Mouse (Mus musculus): Measurements from ENCODE around the gene Trex1.

The Trex1 gene

DNA sequence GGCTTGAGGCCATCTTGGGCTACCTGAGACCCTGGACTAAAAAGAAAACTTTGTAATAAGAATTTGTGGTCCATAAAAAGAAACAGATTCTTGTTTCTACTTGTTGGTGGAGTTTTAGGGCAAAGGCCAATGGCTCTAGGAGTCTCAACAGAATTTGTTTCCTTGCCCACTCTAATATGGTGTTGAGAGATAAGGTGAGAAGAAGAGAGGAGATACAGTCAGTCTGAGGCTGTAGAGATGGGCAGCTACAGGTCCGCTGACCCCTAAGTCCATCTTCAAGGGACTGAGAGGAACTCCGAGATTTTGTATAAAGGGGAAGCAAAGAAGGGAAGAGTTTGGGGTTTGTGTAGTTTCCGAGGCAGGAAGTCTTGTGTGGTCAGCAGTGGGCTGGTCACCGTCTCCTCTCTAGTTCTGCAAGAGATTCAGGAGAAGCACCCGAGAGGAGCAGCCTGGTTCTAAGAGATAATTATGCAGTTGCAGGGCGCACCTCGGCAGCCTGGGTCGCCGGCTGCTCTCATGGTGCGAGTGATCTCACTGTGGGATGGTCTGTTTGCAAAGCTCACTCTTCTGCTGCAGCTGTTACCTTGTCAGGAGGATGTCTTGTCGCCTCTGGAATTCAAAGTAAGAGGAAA, 42.4 kb downstream of the Trex1 start:
- no peak for DNase-seq (ENCODE audit: low read depth, low spot score)

DNA sequence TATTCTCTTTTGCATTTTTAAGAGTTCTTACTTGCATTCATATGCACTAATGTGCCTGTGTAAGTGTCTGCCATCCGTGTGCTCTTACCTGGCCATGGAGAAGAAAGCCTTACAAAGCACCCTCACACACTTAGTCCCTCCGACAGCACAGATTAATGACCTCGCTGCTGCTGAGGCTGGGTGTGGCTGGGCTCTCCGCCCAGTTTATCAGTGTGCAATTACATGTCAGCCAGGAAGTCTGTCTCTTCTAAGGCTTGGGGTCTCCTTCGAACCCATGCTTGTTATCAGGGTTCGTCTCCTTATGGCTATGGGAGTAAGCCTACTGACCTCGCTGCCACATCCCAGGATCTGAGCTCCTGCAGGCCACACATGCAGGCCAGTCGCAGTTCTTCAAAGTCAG, 44.1 kb downstream of the Trex1 start:
- no peak for DNase-seq (ENCODE audit: low read depth, low spot score)

DNA sequence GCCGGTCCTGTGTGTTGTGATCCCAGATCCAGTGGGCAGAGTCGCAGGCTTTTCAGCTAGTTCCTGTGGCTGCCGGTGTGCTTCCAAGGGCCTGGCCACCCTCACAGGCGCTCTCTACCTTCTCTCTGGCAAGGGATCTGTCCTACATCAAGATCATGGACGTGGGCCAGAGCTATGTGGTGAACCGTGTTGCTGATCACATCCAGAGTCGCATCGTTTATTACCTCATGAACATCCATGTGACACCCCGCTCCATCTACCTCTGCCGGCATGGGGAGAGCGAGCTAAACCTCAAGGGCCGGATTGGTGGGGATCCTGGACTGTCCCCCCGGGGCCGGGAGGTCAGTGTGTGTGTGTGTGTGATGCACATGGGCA, 49.2 kb downstream of the Trex1 start:
- no peak for DNase-seq (ENCODE audit: low read depth, low spot score)

GRCm38 (mm10) chr9:109009636-109010315, 49.8 kb downstream of the Trex1 start:
- DNase-seq (ENCODE audit: low read depth, low spot score), result no peak

DNA sequence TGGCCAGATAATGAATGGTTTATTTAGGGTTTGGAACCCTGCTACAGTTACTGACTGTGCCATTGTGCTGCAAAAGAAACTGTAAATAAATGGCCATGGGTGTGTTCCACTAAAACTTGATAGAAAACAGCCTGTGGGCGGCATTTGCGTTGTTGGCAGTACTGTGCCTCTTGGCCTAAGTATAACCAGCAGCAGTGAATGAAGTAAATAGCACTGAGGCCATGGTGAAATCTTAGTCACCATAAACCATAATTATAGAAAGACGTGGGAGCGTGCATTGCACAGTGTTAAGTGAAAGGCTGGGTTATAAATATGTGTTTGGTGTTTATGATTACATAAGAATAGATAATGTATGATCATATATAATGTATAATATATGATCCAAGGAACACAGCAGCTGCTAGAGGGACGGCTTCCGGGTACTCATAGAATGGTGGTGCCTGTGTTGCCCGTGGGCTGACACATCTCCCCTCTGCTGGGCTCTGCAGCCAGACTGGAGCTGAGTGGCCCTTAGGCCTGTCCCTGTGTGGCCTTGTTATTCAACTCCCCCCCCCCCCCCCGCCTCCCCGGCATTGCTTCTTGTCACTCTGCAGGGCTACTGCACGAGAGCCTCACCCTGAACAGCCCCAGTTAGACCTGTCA, 50.4 kb downstream of the Trex1 start:
- DNase-seq (ENCODE audit: low read depth, low spot score), result no peak

DNA sequence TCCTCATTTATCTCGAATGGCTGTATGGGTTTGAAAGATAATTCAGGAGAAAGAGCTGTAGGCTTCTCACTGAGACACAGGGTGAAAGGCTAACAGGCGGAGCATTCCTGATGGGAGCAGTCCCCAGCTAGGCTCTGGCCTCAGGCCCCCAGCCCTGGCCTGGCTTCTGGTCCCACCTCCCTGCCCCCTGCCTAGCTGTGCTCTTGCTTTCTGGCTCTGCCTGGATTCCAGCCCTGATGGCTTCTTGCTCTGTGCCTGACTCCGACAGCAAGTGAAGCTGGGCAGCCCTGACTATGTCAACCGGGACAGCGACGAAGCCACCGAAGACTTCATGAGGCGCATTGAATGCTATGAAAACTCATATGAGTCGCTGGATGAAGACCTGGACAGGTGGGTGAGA, 51.5 kb downstream of the Trex1 start:
- DNase-seq (ENCODE audit: low read depth, low spot score), result no peak

Measured in brain, embryonic 18.5 days (tissue).